Mouse (Mus musculus) neural tube, embryonic 11.5 days (tissue): ENCODE results near the gene Elovl4. TPM values are rescaled to one million over a fixed set of nuclear protein-coding genes. Genes with fewer than 3 reads are reported as not detected.

Experiments used
- ATAC-seq: fragments of 200-750 bp; cut with Nextera tagmentation; 2 replicates; pipeline ENCODE4 v1.8.0; 2017; ENCODE audit warnings: moderate number of reproducible peaks, mild to moderate bottlenecking, moderate TSS enrichment, moderate library complexity; ENCODE audit not compliant: insufficient read depth, low FRiP score, low TSS enrichment
- DNase-seq: peaks from one replicate; pipeline ENCODE4 v3.0.0-alpha.2; 2015; ENCODE audit warnings: low spot score
- H3K27ac ChIP-seq: fragments of 300-500 bp; sonication (generic); 2 replicates; pipeline ENCODE4 v1.5.1; 2014; ENCODE audit warnings: low read depth, mild to moderate bottlenecking, low read length
- H3K27me3 ChIP-seq: fragments of 300-500 bp; sonication (generic); 2 replicates; pipeline ENCODE4 v1.6.1; 2014; ENCODE audit warnings: mild to moderate bottlenecking, low read length, mixed read lengths; ENCODE audit not compliant: control insufficient read depth, insufficient read depth
- H3K36me3 ChIP-seq: fragments of 300-500 bp; sonication (generic); 2 replicates; pipeline ENCODE4 v1.6.1; 2014; ENCODE audit warnings: mild to moderate bottlenecking, low read length, moderate library complexity, mixed read lengths; ENCODE audit not compliant: control insufficient read depth, insufficient read depth
- H3K4me1 ChIP-seq: fragments of 300-500 bp; sonication (generic); 2 replicates; pipeline ENCODE4 v1.6.1; 2014; ENCODE audit warnings: low read length, mixed read lengths; ENCODE audit not compliant: control insufficient read depth, insufficient read depth
- H3K4me2 ChIP-seq: fragments of 300-500 bp; sonication (generic); 2 replicates; pipeline ENCODE4 v1.6.1; 2014; ENCODE audit warnings: low read depth, mild to moderate bottlenecking, moderate library complexity
- H3K4me3 ChIP-seq: fragments of 300-500 bp; sonication (generic); 2 replicates; pipeline ENCODE4 v1.5.1; 2014; ENCODE audit warnings: low read depth, low read length
- H3K9ac ChIP-seq: fragments of 300-500 bp; sonication (generic); 2 replicates; pipeline ENCODE4 v1.6.1; 2014; ENCODE audit warnings: mild to moderate bottlenecking, low read length
- H3K9me3 ChIP-seq: fragments of 300-500 bp; sonication (generic); 2 replicates; pipeline ENCODE4 v1.6.1; 2016; ENCODE audit warnings: low read length; ENCODE audit not compliant: control insufficient read depth
- WGBS: fragments of 180-500 bp; shearing (Covaris S2); extraction: QIAGEN DNeasy Blood & Tissue Kit; methylation state at CpG from one replicate; pipeline ENCODE4 v1.1.7; 2014; 5-methylcytosine and 5-hydroxymethylcytosine counted together
- polyA plus RNA-seq: library from polyadenylated mRNA; unstranded; fragments of >200 nt; fragmentation: Nextera tagmentation; extraction: Ambion mirVana; gene quantifications from 2 replicates; pipeline ENCODE4 v1.2.1, GENCODE M21; 2014

The Elovl4 gene
- 41.2 and 46.0 TPM in 2 replicates for polyA plus RNA-seq

- DNase-seq = peak; percentile 91
- H3K9me3 ChIP-seq = no peaks in the 10 kb centered on the region
- peak within 1 kb of the TSS; percentile 82 for H3K9ac ChIP-seq
- peak within 1 kb of the TSS; percentile 69 for H3K4me3 ChIP-seq
- H3K36me3 ChIP-seq = no peaks in the 10 kb centered on the region
- no peaks in the 10 kb centered on the region for H3K27me3 ChIP-seq
- H3K27ac ChIP-seq = peak within 1 kb of the TSS; percentile 88
- peak; percentile 92 for ATAC-seq
- H3K4me2 ChIP-seq = peak within 1 kb of the TSS; percentile 78
- H3K4me1 ChIP-seq = peaks cover 8% of the 10 kb centered on the region
- WGBS = 2% methylated on average over 61 of the region's 71 CpGs
These were observed at the start of gene Elovl4 for GRCm38 (mm10) chr9:83805977-83806815. Elovl4 (minus strand) TSS chr9:83806277.

GRCm38 (mm10) chr9:83852464-83852863 is 46.4 kb upstream of the Elovl4 start:
- no peak for DNase-seq
- WGBS = 88% methylated on average over 3 of the region's 3 CpGs
- Histone ChIP-seq H3K4me3 (no peak overlapping the region), H3K4me2 (no peak overlapping the region), H3K27me3 (no peaks in the 10 kb centered on the region), H3K27ac (no peak overlapping the region), H3K4me1 (no peaks in the 10 kb centered on the region), H3K9ac (no peak overlapping the region), H3K36me3 (no peaks in the 10 kb centered on the region; the same call in none of the 2 replicates), H3K9me3 (no peaks in the 10 kb centered on the region)
- no peak for ATAC-seq

- H3K36me3 ChIP-seq = no peaks in the 10 kb centered on the region
- H3K4me2 ChIP-seq = peak overlapping the region; percentile 80
- DNase-seq (no peak), ATAC-seq (no peak; the same call in 1 of the 2 replicates)
- 2% methylated on average over 20 of the region's 27 CpGs for WGBS
- no peak overlapping the region for H3K27ac ChIP-seq
- H3K4me3 ChIP-seq = peak overlapping the region; percentile 78
- 0 out of 2 replicates have a peak, but pooled peaks cover 5% of the 10 kb centered on the region for H3K4me1 ChIP-seq
- H3K9me3 ChIP-seq = no peaks in the 10 kb centered on the region
- H3K27me3 ChIP-seq = no peaks in the 10 kb centered on the region
- H3K9ac ChIP-seq = peak overlapping the region; percentile 64
These were observed 28.8 kb upstream of the Elovl4 start for GRCm38 (mm10) chr9:83834748-83835313.

GRCm38 (mm10) chr9:83833811-83834747 is 28.0 kb upstream of the Elovl4 start, which contains the start of gene Ttk:
Ttk (plus strand) TSS chr9:83834689.
- Histone ChIP-seq H3K4me3 (peak within 1 kb of the TSS; percentile 78), H3K4me2 (peak within 1 kb of the TSS; percentile 80), H3K4me1 (0 out of 2 replicates have a peak, but pooled peaks cover 5% of the 10 kb centered on the region), H3K27ac (peak within 1 kb of the TSS; percentile 86), H3K9me3 (no peaks in the 10 kb centered on the region), H3K36me3 (no peaks in the 10 kb centered on the region), H3K27me3 (no peaks in the 10 kb centered on the region), H3K9ac (peak within 1 kb of the TSS; percentile 64)
- ATAC-seq (peak; percentile 99), DNase-seq (peak; percentile 94)
- under 1% methylated on average over 38 of the region's 38 CpGs for WGBS

- Histone ChIP-seq H3K36me3 (no peaks in the 10 kb centered on the region), H3K27ac (no peak overlapping the region), H3K9me3 (no peaks in the 10 kb centered on the region), H3K4me2 (no peak overlapping the region), H3K4me3 (no peak overlapping the region), H3K9ac (no peak overlapping the region), H3K4me1 (0 out of 2 replicates have a peak, but pooled peaks cover 5% of the 10 kb centered on the region), H3K27me3 (no peaks in the 10 kb centered on the region)
- 72% methylated on average over 8 of the region's 8 CpGs for WGBS
- ATAC-seq (no peak), DNase-seq (no peak)
These were observed 25.1 kb upstream of the Elovl4 start for GRCm38 (mm10) chr9:83831152-83831551.

GRCm38 (mm10) chr9:83829896-83830295 is 23.8 kb upstream of the Elovl4 start:
- Histone ChIP-seq H3K9ac (no peak overlapping the region), H3K4me2 (no peak overlapping the region), H3K4me3 (no peak overlapping the region), H3K9me3 (no peaks in the 10 kb centered on the region), H3K27me3 (no peaks in the 10 kb centered on the region), H3K4me1 (no peaks in the 10 kb centered on the region), H3K27ac (no peak overlapping the region), H3K36me3 (no peaks in the 10 kb centered on the region)
- 86% methylated on average over 5 of the region's 5 CpGs for WGBS
- DNase-seq (no peak), ATAC-seq (no peak)

GRCm38 (mm10) chr9:83822925-83823324 is 16.8 kb upstream of the Elovl4 start:
- Histone ChIP-seq H3K27ac (no peak overlapping the region), H3K4me1 (no peaks in the 10 kb centered on the region), H3K4me2 (no peak overlapping the region), H3K9ac (no peak overlapping the region), H3K36me3 (no peaks in the 10 kb centered on the region), H3K27me3 (no peaks in the 10 kb centered on the region), H3K9me3 (no peaks in the 10 kb centered on the region), H3K4me3 (no peak overlapping the region)
- DNase-seq = no peak
- WGBS = 81% methylated on average over 5 of the region's 5 CpGs
- no peak for ATAC-seq

GRCm38 (mm10) chr9:83820976-83821375 is 14.9 kb upstream of the Elovl4 start:
- WGBS = 94% methylated on average over 2 of the region's 2 CpGs
- H3K9ac ChIP-seq = no peak overlapping the region
- no peak for ATAC-seq

More at GRCm38 (mm10) chr9:83820976-83821375, 14.9 kb upstream of the Elovl4 start:
- no peaks in the 10 kb centered on the region for H3K9me3 ChIP-seq
- no peaks in the 10 kb centered on the region for H3K27me3 ChIP-seq
- H3K27ac ChIP-seq = no peak overlapping the region
- no peaks in the 10 kb centered on the region for H3K4me1 ChIP-seq
- no peak overlapping the region for H3K4me2 ChIP-seq
- no peak for DNase-seq
- H3K36me3 ChIP-seq = no peaks in the 10 kb centered on the region
- no peak overlapping the region for H3K4me3 ChIP-seq
